Mouse (Mus musculus): ENCODE data around the gene Mical3. TPM values are rescaled to one million over a fixed set of nuclear protein-coding genes. Genes with fewer than 3 reads are reported as not detected.

Mical3 gene
- polyA plus RNA-seq (2015; fragmentation: Nextera tagmentation; extraction: Ambion mirVana), result 23.0 and 29.5 TPM in 2 replicates

GRCm38 (mm10) chr6:121130773-121131172 lies at the start of gene Mical3:
Gene Mical3 (minus strand): TSS chr6:121130999.

DNA sequence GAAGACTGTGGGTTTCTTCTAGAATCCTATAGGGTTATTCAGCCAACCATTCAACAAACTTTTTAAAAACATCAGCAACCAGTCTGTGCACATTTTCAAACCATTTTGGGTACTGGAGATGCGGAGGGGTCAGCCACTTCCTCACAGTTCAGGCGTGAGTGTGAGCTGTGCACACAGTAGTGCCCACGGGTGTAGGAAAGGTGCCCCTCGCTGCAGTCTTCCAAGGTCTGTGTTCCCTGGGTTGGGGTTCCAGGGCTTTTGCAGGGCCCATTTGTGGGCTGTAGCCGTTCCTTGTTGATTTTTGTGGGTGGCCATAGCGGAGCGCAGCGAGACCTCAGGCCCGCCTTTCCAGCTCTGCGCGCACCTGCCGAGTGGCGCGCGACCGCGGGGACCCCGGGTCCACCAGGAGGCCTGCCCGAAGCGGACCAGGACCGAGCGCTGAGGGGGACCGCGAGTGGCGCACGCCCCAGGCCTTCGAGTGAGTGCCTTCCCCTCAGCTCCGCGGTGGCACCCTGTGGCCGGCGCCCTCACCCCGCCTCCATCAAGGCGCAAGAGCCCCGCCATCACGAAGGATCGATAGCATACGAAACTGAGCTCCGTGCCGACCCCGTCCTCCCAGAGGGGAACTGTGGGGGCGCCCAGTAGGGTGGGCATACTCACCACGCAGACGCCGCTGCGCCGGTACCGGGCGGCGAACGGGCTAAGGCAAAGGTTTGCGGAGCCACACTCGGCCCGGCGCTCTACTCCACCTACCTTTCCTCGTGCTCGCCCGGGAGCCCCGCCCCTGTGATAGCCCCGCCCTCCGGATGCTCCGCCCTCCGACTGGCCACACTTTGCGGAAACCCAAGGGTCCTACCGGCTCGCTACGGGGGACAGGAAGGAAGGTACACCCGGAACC lies 214.5 kb downstream of the Mical3 start, which contains the start of gene Bid:
TSS of gene Bid (minus strand) at position 780 of the 898 bp plus-strand sequence.

Other genes with a start within 250 kb of the Mical3 start
- gene Bid, start 214.1 kb downstream of the Mical3 start, polyA plus RNA-seq (2015; fragmentation: Nextera tagmentation; extraction: Ambion mirVana), result 35.9 and 39.8 TPM in 2 replicates
- gene Pex26, start 52.7 kb upstream of the Mical3 start, polyA plus RNA-seq (2015; fragmentation: Nextera tagmentation; extraction: Ambion mirVana), result 10.5 and 12.0 TPM in 2 replicates
- gene Tuba8, start 79.7 kb upstream of the Mical3 start, polyA plus RNA-seq (2015; fragmentation: Nextera tagmentation; extraction: Ambion mirVana), result 1.8 and 2.4 TPM in 2 replicates
- gene Usp18, start 114.9 kb upstream of the Mical3 start, polyA plus RNA-seq (2015; fragmentation: Nextera tagmentation; extraction: Ambion mirVana), result 3.8 and 4.0 TPM in 2 replicates
- 52.4 and 68.5 TPM in 2 replicates for gene Slc6a13, start 169.2 kb upstream of the Mical3 start, polyA plus RNA-seq (2015; fragmentation: Nextera tagmentation; extraction: Ambion mirVana)
- 1.9 and 4.5 TPM in 2 replicates for gene Slc6a12, start 212.1 kb upstream of the Mical3 start, polyA plus RNA-seq (2015; fragmentation: Nextera tagmentation; extraction: Ambion mirVana)